Mouse (Mus musculus) E14TG2a.4 (cell line): ENCODE data around the gene Mprip.

Experiments
- CTCF ChIP-seq: conservative IDR thresholded peaks from 2 replicates; pipeline ENCODE4 v1.5.1; 2014; ENCODE audit warnings: low read length
- NANOG ChIP-seq: IDR thresholded peaks from 2 replicates; pipeline ENCODE4 v1.6.1; 2014; ENCODE audit warnings: borderline replicate concordance, low read length, mixed read lengths

DNA sequence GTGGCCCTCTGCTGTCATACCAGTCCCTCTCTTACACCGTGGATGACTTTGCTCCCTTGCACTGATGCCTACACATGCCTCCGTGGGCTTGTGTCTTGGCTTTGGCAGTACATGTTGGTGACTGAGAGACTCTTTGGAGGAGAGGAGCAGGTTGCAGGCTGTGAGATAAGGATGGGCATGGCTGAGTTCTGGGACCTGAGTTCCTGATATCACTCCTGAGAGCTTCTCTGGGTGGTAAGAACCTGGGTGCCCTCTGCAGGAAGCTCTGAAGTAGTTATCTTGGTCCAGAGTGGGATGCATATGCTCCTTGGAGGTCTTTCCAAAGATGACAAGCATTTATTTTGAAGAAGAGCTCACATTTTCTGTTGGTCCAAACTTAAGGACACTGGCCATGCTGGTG is 17.6 kb downstream of the Mprip start:
- TF ChIP-seq CTCF (no peak), NANOG (no peak)
